Mouse (Mus musculus): Measurements from ENCODE around the gene Zfp385a. TPM values are rescaled to one million over a fixed set of nuclear protein-coding genes. Genes with fewer than 3 reads are reported as not detected.
"Not testable (repeated sequence)": the region's sequence is repeated elsewhere in the genome, so short reads cannot be mapped to it uniquely, and the experiment has no call there.

Gene Zfp385a
- polyA plus RNA-seq, 1 experiment from 2014 or later: 18.9 TPM

GRCm38 (mm10) chr15:103284066-103284465 is 55.8 kb downstream of the Zfp385a start:
- H3K4me1 ChIP-seq: peaks cover 19% of the 10 kb centered on the region
- no peak overlapping the region for H3K4me2 ChIP-seq (replicated peaks)
- no peak for ATAC-seq (ENCODE audit: insufficient number of reproducible peaks, low FRiP score, low TSS enrichment, low read depth)
- no peaks in the 10 kb centered on the region for H3K27me3 ChIP-seq
- no peaks in the 10 kb centered on the region for H3K9me3 ChIP-seq (replicated peaks)
- no peak overlapping the region for H3K27ac ChIP-seq (replicated peaks)
- no peak overlapping the region for H3K9ac ChIP-seq
- WGBS: 70% methylated on average over 3 of the region's 3 CpGs
- H3K4me3 ChIP-seq (replicated peaks): no peak overlapping the region
- H3K36me3 ChIP-seq: no peaks in the 10 kb centered on the region; the same call in 1 of the 2 replicates

GRCm38 (mm10) chr15:103281465-103282205 is 58.3 kb downstream of the Zfp385a start:
- H3K9me3 ChIP-seq (replicated peaks): no peaks in the 10 kb centered on the region
- no peaks in the 10 kb centered on the region; the same call in 1 of the 2 replicates for H3K36me3 ChIP-seq
- H3K9ac ChIP-seq: no peak overlapping the region
- no peaks in the 10 kb centered on the region for H3K27me3 ChIP-seq
- H3K4me3 ChIP-seq (replicated peaks): no peak overlapping the region
- WGBS: 92% methylated on average over 3 of the region's 3 CpGs
- H3K4me2 ChIP-seq (replicated peaks): no peak overlapping the region
- ATAC-seq (ENCODE audit: insufficient number of reproducible peaks, low FRiP score, low TSS enrichment, low read depth): no peak
- H3K27ac ChIP-seq (replicated peaks): no peak overlapping the region
- H3K4me1 ChIP-seq: peaks cover 18% of the 10 kb centered on the region

DNA sequence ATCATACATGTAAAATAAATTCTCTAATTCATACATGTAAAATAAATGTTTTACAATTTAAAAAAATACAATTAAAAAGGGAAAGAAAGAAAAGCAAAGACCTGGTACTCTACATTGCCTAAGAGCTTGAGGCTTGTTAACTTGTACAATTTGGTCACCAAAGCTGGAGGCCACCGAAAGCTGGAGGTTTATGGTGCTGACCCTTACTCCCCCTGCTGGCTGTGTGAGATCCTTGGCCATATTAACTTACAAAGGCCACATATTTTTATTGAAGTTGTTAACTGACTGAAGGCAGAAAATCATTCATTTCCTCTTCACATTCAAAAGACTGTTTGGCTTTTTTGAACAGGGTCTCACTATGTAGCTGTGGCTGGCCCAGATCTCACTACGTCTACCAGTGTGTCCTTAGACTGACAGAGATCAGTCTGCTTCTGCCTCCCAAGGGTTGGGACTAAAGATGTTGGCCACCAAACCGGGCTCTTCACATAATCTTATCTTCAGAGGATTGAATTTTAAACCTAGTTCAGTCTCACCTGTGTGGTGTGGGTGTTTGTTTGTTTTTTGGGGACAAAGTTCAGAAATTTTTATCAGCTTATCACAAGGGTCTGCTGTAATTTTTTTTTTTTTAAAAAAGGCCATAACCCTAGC is 59.0 kb downstream of the Zfp385a start:
- no peak overlapping the region for H3K4me3 ChIP-seq (replicated peaks)
- no peaks in the 10 kb centered on the region for H3K27me3 ChIP-seq
- H3K4me2 ChIP-seq (replicated peaks): no peak overlapping the region
- no peak overlapping the region for H3K9ac ChIP-seq
- H3K27ac ChIP-seq (replicated peaks): no peak overlapping the region
- peaks cover 15% of the 10 kb centered on the region for H3K4me1 ChIP-seq
- no peak for ATAC-seq (ENCODE audit: insufficient number of reproducible peaks, low FRiP score, low TSS enrichment, low read depth)
- 65% methylated on average over 3 of the region's 3 CpGs for WGBS
- H3K36me3 ChIP-seq: no peaks in the 10 kb centered on the region
- no peaks in the 10 kb centered on the region for H3K9me3 ChIP-seq (replicated peaks)

DNA sequence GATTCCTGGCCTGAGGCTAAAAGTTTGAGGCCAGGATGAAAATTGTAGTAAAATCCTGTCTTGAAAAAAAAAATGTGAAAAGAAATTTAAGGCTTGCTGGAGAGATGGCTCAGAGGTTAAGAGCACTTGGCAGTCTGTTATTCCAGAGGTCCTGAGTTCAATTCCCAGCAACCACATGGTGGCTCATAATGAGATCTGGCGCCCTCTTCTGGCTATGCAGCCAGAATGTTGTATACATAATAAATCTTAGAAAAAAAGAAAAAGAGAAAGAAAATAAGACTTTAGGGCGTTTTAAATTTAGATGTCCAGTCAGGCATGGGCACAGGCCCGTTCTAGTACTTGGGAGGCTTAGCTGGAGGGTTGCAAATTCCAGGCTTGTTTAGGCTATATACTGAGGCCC is 60.1 kb downstream of the Zfp385a start:
- Histone ChIP-seq H3K27ac (replicated peaks) (no peak overlapping the region), H3K9me3 (replicated peaks) (no peaks in the 10 kb centered on the region), H3K4me3 (replicated peaks) (no peak overlapping the region), H3K9ac (no peak overlapping the region), H3K27me3 (no peaks in the 10 kb centered on the region), H3K4me2 (replicated peaks) (no peak overlapping the region), H3K36me3 (no peaks in the 10 kb centered on the region), H3K4me1 (peaks cover 3% of the 10 kb centered on the region)
- no peak for ATAC-seq (ENCODE audit: insufficient number of reproducible peaks, low FRiP score, low TSS enrichment, low read depth)
- WGBS: 52% methylated on average over 3 of the region's 3 CpGs

DNA sequence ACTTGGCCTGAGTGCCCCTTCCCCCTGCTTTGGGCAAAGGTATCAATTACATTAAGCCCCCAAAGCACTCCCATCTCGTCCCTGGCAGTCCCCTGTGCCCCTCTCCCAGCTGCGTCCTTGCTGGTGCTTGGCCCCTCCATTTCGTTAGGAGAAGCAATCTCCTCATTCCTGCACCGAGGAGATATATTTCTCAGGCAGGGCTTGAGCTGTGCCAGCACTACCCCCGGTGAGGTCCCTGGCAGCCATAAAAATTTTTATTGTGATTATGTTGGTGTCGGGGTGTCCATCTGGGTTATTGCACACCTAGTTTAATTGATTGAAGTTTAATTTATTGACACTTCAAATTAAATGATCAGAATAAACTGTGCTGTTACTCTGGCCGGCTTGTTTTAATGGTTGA is 61.9 kb downstream of the Zfp385a start:
- ATAC-seq (ENCODE audit: insufficient number of reproducible peaks, low FRiP score, low TSS enrichment, low read depth): no peak
- Histone ChIP-seq H3K4me1 (peaks cover 15% of the 10 kb centered on the region), H3K9ac (no peak overlapping the region)

DNA sequence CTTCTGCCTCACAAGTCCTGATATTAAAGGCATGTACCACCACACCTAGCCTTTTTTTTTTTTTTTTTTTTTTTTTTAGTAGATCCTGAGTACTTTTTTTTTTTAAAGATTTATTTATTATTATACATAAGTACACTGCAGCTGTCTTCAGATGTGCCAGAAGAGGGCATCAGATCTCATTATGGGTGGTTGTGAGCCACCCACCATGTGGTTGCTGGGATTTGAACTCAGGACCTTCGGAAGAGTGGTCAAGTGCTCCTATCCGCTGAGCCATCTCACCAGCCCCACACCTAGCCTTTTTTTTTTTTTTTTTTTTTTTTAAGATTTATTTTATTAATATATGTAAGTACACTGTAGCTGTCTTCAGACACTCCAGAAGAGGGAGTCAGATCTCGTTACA is 64.0 kb downstream of the Zfp385a start:
- not testable (repeated sequence) for H3K9ac ChIP-seq; H3K36me3 ChIP-seq; H3K27ac ChIP-seq (replicated peaks); H3K27me3 ChIP-seq; H3K4me2 ChIP-seq (replicated peaks); ATAC-seq (ENCODE audit: insufficient number of reproducible peaks, low FRiP score, low TSS enrichment, low read depth); H3K4me3 ChIP-seq (replicated peaks); H3K9me3 ChIP-seq (replicated peaks)
- H3K4me1 ChIP-seq: peaks cover 15% of the 10 kb centered on the region
- 91% methylated on average over 3 of the region's 3 CpGs for WGBS

More for the DNA sequence above, 61.9 kb downstream of the Zfp385a start:
- 47% methylated on average over 7 of the region's 7 CpGs for WGBS
- no peaks in the 10 kb centered on the region for H3K9me3 ChIP-seq (replicated peaks)
- H3K36me3 ChIP-seq: no peaks in the 10 kb centered on the region
- H3K4me2 ChIP-seq (replicated peaks): no peak overlapping the region
- no peak overlapping the region for H3K4me3 ChIP-seq (replicated peaks)
- H3K27ac ChIP-seq (replicated peaks): no peak overlapping the region
- no peaks in the 10 kb centered on the region for H3K27me3 ChIP-seq

GRCm38 (mm10) chr15:103272419-103273279 is 67.2 kb downstream of the Zfp385a start, which contains the start of gene Copz1:
Gene Copz1 (plus strand): TSS chr15:103272714.
- Histone ChIP-seq H3K4me3 (replicated peaks) (peak within 1 kb of the TSS; percentile 91), H3K9me3 (replicated peaks) (no peaks in the 10 kb centered on the region), H3K27me3 (no peaks in the 10 kb centered on the region), H3K9ac (peak within 1 kb of the TSS; percentile 99), H3K27ac (replicated peaks) (peak within 1 kb of the TSS; percentile 75), H3K4me2 (replicated peaks) (peak within 1 kb of the TSS; percentile 64), H3K4me1 (peaks cover 15% of the 10 kb centered on the region), H3K36me3 (no peaks in the 10 kb centered on the region)
- ATAC-seq (ENCODE audit: insufficient number of reproducible peaks, low FRiP score, low TSS enrichment, low read depth): peak; percentile 99
- WGBS: under 1% methylated on average over 38 of the region's 38 CpGs

GRCm38 (mm10) chr15:103268903-103269302 is 71.0 kb downstream of the Zfp385a start:
- Histone ChIP-seq H3K9me3 (replicated peaks) (no peaks in the 10 kb centered on the region), H3K27ac (replicated peaks) (no peak overlapping the region), H3K4me3 (replicated peaks) (no peak overlapping the region), H3K36me3 (no peaks in the 10 kb centered on the region), H3K4me1 (peaks cover 6% of the 10 kb centered on the region), H3K4me2 (replicated peaks) (no peak overlapping the region), H3K9ac (no peak overlapping the region), H3K27me3 (no peaks in the 10 kb centered on the region)
- WGBS: 84% methylated on average over 4 of the region's 4 CpGs
- no peak for ATAC-seq (ENCODE audit: insufficient number of reproducible peaks, low FRiP score, low TSS enrichment, low read depth)

DNA sequence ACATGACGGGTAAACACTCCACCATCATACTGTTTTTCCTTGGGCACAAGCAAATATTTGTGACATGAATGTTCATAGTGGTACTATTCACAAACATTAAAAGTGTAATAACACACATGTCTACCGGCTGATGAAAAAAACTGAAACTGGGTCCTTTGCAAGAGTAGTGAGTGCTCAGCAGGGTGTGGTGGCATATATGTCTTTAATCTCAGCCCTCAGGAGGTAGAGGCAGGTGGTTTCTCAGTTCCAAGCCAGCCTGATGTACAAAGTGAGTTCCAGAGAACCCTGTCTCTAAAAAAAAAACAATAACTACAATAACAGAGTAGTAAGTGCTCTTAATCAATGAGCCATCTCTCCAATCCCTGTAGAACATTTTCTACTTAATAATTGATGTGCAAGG is 75.1 kb downstream of the Zfp385a start:
- Histone ChIP-seq H3K9ac (no peak overlapping the region), H3K9me3 (replicated peaks) (no peaks in the 10 kb centered on the region), H3K4me1 (0 out of 2 replicates have a peak, but pooled peaks cover 3% of the 10 kb centered on the region), H3K36me3 (no peaks in the 10 kb centered on the region), H3K4me3 (replicated peaks) (no peak overlapping the region), H3K27me3 (no peaks in the 10 kb centered on the region), H3K4me2 (replicated peaks) (no peak overlapping the region), H3K27ac (replicated peaks) (no peak overlapping the region)
- 81% methylated on average over 2 of the region's 2 CpGs for WGBS
- no peak for ATAC-seq (ENCODE audit: insufficient number of reproducible peaks, low FRiP score, low TSS enrichment, low read depth)

All from embryonic facial prominence, embryonic 15.5 days (tissue).